In the genomic region with DNA sequence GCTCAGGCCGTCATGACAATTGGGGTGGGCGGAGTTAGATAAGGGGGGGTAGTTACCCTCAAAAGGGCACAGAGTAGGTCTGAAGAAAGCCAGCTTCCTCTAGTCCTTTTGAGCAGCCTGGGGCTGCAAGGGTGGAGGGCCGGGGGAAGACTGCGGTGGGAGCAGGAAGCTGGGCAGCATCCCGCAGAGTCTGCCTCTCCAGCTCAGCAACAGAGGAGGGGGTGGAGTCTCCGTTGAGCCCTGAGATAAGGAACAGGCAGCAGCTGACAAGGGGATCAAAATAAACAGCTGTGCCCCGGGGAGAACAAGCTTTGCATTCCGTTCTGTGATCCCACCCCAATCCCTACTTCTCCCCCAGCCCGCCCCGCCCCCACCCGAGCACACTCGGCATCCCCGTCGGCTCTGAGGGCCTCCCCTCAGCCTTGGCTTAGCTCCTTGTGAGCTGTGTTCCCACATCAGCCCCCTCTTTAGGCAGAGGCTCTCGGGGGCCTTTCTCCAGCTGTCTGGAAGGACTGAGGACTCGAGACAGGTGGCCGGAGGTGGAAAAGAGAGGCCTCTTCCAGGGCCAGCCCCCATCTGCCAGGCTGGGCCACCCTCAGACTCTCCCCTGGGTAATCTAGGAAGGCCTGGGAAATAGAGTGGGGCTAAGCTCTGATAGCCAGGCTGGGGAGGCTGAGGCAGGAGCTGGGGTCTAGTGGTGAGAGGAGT, we compare ENCODE assay signal across 8 mouse cellular contexts. TPM values are rescaled to one million over a fixed set of nuclear protein-coding genes. Genes with fewer than 3 reads are reported as not detected.
DNase-seq lines count a peak whose midpoint lies in the region; ATAC-seq lines count a peak whose summit lies in the region.

No protein-coding gene starts in this region.

- H3K4me2 ChIP-seq in midbrain, embryonic 12.5 days (replicated peaks) = peak overlapping the region; percentile 43

- H3K9ac ChIP-seq in midbrain, embryonic 12.5 days (replicated peaks) = peak overlapping the region; percentile 39; the same call in 1 of the 2 replicates

- no peaks in the 10 kb centered on the region for H3K27me3 ChIP-seq in limb, embryonic 10.5 days (ENCODE audit: low read depth, poor library complexity, severe bottlenecking)
- H3K27me3 ChIP-seq in midbrain, embryonic 12.5 days = no peaks in the 10 kb centered on the region

- peaks cover 42% of the 10 kb centered on the region for H3K4me1 ChIP-seq in limb, embryonic 10.5 days
- peaks cover 27% of the 10 kb centered on the region for H3K4me1 ChIP-seq in midbrain, embryonic 12.5 days

- 2% methylated on average over 17 of the region's 17 CpGs for WGBS in limb, embryonic 10.5 days
- 2% methylated on average over 17 of the region's 17 CpGs for WGBS in midbrain, embryonic 12.5 days

- no peaks in the 10 kb centered on the region for H3K36me3 ChIP-seq in limb, embryonic 10.5 days
- no peaks in the 10 kb centered on the region for H3K36me3 ChIP-seq in midbrain, embryonic 12.5 days

- peak overlapping the region; percentile 41 for H3K4me3 ChIP-seq in limb, embryonic 10.5 days
- peak overlapping the region; percentile 10; the same call in 1 of the 2 replicates for H3K4me3 ChIP-seq in midbrain, embryonic 12.5 days

- ATAC-seq in CD4-positive, CD25-positive, alpha-beta regulatory T cell, adult 4 months = peak; percentile 88
- peak; percentile 84 for ATAC-seq in erythroid progenitor cell, adult 5-6 weeks (replicated peaks; ENCODE audit: low FRiP score, poor library complexity, severe bottlenecking)
- ATAC-seq in midbrain, embryonic 12.5 days (ENCODE audit: low FRiP score, low read depth) = peak; percentile 92

- peak overlapping the region; percentile 85 for H3K27ac ChIP-seq in limb, embryonic 10.5 days
- H3K27ac ChIP-seq in midbrain, embryonic 12.5 days (replicated peaks) = peak overlapping the region; percentile 92

- peak; percentile 99 for DNase-seq in R1 (ENCODE audit: low read depth, low spot score)
- DNase-seq in heart, postnatal 4 days = peak; percentile 81
- peak; percentile 75 for DNase-seq in limb, embryonic 10.5 days (ENCODE audit: low spot score)
- peak; percentile 76 to 81 for DNase-seq in spleen, postnatal 36 days (ENCODE audit: low spot score in 2 of 2)
- no peak for DNase-seq in cerebellum, adult 9-11 months

- H3K9me3 ChIP-seq in limb, embryonic 10.5 days (replicated peaks) = no peaks in the 10 kb centered on the region
- no peaks in the 10 kb centered on the region for H3K9me3 ChIP-seq in midbrain, embryonic 12.5 days

RNA-seq across cellular contexts. Expression of a gene that starts 16.9 kb away (rescaled TPM):
- 100 to 1,000 TPM; 149 to 151 TPM for polyA plus RNA-seq in CD4-positive, CD25-positive, alpha-beta regulatory T cell, adult 4 months (2017; shearing (Covaris generic))
- total RNA-seq in erythroid progenitor cell, adult 5-6 weeks (2015; ENCODE audit: low replicate concordance) = 360 and 366 TPM in 2 replicates
- total RNA-seq in erythroid progenitor cell, adult 5-6 weeks (2017; ENCODE audit: low replicate concordance) = 181 and 222 TPM in 2 replicates
- total RNA-seq in heart, postnatal 4 days (2021) = 100 to 1,000 TPM; 170 to 175 TPM
- polyA plus RNA-seq in limb, embryonic 10.5 days (2016; fragmentation: Nextera tagmentation; extraction: Ambion mirVana) = 405 and 413 TPM in 2 replicates
- 127 and 145 TPM in 2 replicates for polyA plus RNA-seq in midbrain, embryonic 12.5 days (2016; fragmentation: Nextera tagmentation; extraction: Ambion mirVana)

RNA-seq across cellular contexts. Expression of a gene that starts 19.6 kb away (rescaled TPM):
- polyA plus RNA-seq in CD4-positive, CD25-positive, alpha-beta regulatory T cell, adult 4 months (2017; shearing (Covaris generic)) = 10 to 100 TPM; 61.1 to 95.4 TPM
- total RNA-seq in erythroid progenitor cell, adult 5-6 weeks (2015; ENCODE audit: low replicate concordance) = 35.6 and 71.4 TPM in 2 replicates
- total RNA-seq in erythroid progenitor cell, adult 5-6 weeks (2017; ENCODE audit: low replicate concordance) = 54.4 and 71.9 TPM in 2 replicates
- total RNA-seq in heart, postnatal 4 days (2021) = 10 to 100 TPM; 13.7 to 14.6 TPM
- 32.1 and 36.8 TPM in 2 replicates for polyA plus RNA-seq in limb, embryonic 10.5 days (2016; fragmentation: Nextera tagmentation; extraction: Ambion mirVana)
- polyA plus RNA-seq in midbrain, embryonic 12.5 days (2016; fragmentation: Nextera tagmentation; extraction: Ambion mirVana) = 32.2 and 32.7 TPM in 2 replicates
